Mouse (Mus musculus) cerebellum, adult 2 months (tissue): Measurements from ENCODE around the gene Xpo4. TPM values are rescaled to one million over a fixed set of nuclear protein-coding genes. Genes with fewer than 3 reads are reported as not detected.

Experiments
- DNase-seq, 2 experiments: peaks; one replicate each; pipeline ENCODE4 v3.0.0; 2021
- H3K27ac ChIP-seq: fragments of 200-500 bp; 2 replicates; pipeline ENCODE4 v1.5.1; 2012; ENCODE audit warnings: low read length, control low read depth, inconsistent platforms; ENCODE audit not compliant: insufficient read depth
- H3K27me3 ChIP-seq: fragments of 200-500 bp; 2 replicates; pipeline ENCODE4 v1.6.1; 2012; ENCODE audit warnings: inconsistent platforms, mild to moderate bottlenecking, low read length, moderate library complexity; ENCODE audit not compliant: control insufficient read depth, insufficient read depth
- H3K4me1 ChIP-seq: fragments of 200-500 bp; 2 replicates; pipeline ENCODE4 v1.6.1; 2011; ENCODE audit warnings: low read length; ENCODE audit not compliant: control insufficient read depth, insufficient read depth
- H3K4me3 ChIP-seq: fragments of 200-500 bp; replicated peaks from 2 replicates; pipeline ENCODE3; 2011; ENCODE audit warnings: mild to moderate bottlenecking, low read depth, low read length, control low read depth; ENCODE audit not compliant: insufficient read depth
- CTCF ChIP-seq: fragments of 200-500 bp; IDR thresholded peaks from 2 replicates; pipeline ENCODE4 v1.5.1; 2011; ENCODE audit warnings: low read depth, mild to moderate bottlenecking, control low read depth, low read length, moderate library complexity, borderline replicate concordance; ENCODE audit not compliant: insufficient read depth
- POLR2A ChIP-seq: fragments of 200-500 bp; IDR thresholded peaks from 2 replicates; pipeline ENCODE4 v1.6.1; 2011; ENCODE audit warnings: low read length, control low read depth, borderline replicate concordance; ENCODE audit not compliant: insufficient read depth
- WGBS: fragments of 180-500 bp; shearing (Covaris S2); methylation state at CpG from one replicate; pipeline ENCODE4 v1.1.7; 2018; 5-methylcytosine and 5-hydroxymethylcytosine counted together
- polyA plus RNA-seq: library from polyadenylated mRNA; depleted of rRNA; stranded (reverse); fragments of >200 nt; gene quantifications from 2 replicates; pipeline ENCODE4 v1.2.3, GENCODE M21; 2012

The Xpo4 gene
- polyA plus RNA-seq, 1 experiment, result 9.1 TPM

DNA sequence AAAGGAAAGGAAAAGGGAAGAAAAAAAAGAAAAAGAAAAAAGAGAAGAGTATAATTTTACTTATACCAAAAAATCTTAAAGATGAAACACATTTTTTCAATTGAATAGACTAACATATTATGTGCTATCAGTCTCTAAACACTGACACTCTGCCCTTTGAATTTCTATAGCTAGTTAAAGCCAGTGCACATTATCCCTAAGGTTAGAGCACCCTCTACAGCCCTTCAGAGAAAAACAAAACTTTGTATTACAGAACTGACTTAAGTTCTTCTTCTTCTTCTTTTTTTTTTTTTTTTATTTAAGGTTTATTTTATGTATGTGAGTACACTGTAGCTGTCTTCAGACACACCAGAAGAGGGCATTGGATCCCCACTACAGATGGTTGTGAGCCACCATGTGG is 15.7 kb downstream of the Xpo4 start:
- no peak overlapping the region for H3K27ac ChIP-seq
- no peak for TF ChIP-seq POLR2A
- TF ChIP-seq CTCF, result peak; percentile 3; the same call in 1 of the 2 replicates
- DNase-seq, result no peak
- no peaks in the 10 kb centered on the region for H3K4me1 ChIP-seq
- H3K4me3 ChIP-seq, result no peak overlapping the region
- no peaks in the 10 kb centered on the region for H3K27me3 ChIP-seq

DNA sequence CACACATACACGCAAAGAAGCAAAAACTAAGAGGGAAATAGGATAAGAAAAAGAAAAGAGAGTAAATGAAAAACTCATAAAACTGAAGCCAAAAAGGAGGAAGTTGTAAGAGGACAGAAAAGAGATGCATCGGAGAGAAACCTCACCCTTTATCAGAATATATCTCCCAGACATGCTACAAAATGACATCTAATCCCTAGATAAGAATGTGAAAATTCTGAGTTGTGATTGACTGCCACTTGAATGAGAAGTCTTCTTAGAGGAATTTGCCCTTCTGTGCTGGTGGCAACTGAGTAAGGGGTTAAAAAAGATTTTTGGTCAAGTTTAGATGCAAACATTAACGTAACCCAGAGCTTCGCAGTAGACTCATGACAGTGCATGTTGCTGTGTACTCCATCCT is 19.1 kb downstream of the Xpo4 start:
- Histone ChIP-seq H3K27me3 (no peaks in the 10 kb centered on the region), H3K4me3 (no peak overlapping the region), H3K27ac (no peak overlapping the region), H3K4me1 (no peaks in the 10 kb centered on the region)
- WGBS, result 92% methylated on average over 4 of the region's 4 CpGs
- TF ChIP-seq POLR2A, result no peak
- TF ChIP-seq CTCF, result no peak
- DNase-seq, result no peak

DNA sequence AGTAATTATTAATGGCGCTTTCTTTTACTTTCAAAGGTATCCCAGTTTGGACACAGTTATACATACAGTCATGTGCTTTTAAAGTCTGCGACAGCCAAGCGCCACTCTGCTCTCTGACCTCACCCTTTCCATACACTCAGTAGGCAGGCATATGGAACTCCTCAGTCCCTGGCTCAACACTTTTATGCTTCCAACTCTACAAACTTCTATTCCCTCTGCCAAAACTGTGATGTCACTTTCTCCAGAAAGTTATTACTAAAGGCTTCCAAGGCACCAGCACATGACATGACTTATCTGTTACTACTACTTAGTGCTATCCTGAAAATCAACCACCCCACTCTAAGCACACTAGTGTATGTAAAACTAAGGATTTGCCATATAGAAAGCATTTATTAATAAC is 26.1 kb downstream of the Xpo4 start:
- Histone ChIP-seq H3K4me3 (no peak overlapping the region), H3K27ac (no peak overlapping the region), H3K27me3 (no peaks in the 10 kb centered on the region), H3K4me1 (no peaks in the 10 kb centered on the region)
- 98% methylated on average over 3 of the region's 3 CpGs for WGBS
- no peak for DNase-seq
- no peak for TF ChIP-seq POLR2A
- TF ChIP-seq CTCF, result no peak

DNA sequence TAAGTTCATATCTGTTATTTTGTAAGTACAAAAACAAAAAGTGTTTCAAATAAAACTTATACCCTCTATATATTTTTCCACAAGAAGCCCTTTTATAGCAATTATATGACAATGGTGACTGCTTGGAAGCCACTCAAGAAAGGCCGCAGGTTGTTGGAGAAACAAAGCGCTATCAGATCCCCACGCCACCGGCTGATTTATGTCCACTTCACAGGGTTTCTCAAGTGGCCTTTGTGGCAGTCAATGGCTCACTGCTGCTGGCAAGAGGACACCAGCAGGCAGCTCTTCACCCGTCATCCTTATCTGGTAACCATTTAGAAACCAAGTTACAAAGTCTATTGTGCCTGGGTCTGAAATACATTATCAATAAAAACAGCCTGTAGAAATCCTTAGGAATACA is 31.1 kb downstream of the Xpo4 start:
- Histone ChIP-seq H3K4me3 (no peak overlapping the region), H3K4me1 (no peaks in the 10 kb centered on the region), H3K27me3 (no peaks in the 10 kb centered on the region), H3K27ac (no peak overlapping the region)
- TF ChIP-seq POLR2A (no peak), CTCF (no peak)
- WGBS, result 39% methylated on average over 5 of the region's 5 CpGs
- no peak for DNase-seq

DNA sequence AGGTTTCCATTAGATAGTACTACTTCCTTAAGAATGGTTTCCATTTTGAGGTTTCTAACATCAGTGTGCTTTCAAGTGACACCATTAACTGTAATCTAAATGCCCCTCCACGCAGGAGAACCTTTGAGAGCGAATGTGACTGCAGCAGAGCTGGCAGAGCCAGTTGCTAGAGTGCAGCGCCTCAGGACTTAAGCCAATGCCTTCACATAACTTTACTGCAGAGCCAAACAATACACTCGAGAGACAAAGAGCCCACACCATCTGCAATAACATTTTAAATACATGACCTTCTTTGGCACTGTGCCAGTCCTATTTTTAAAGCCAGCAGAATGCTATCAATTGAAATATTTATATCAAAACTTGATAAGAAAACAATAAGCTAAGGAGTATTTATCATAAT is 35.6 kb downstream of the Xpo4 start:
- no peak overlapping the region for H3K4me3 ChIP-seq
- 26% methylated on average over 4 of the region's 4 CpGs for WGBS
- TF ChIP-seq POLR2A (no peak), CTCF (no peak)
- no peak overlapping the region for H3K27ac ChIP-seq
- no peak for DNase-seq
- no peaks in the 10 kb centered on the region for H3K27me3 ChIP-seq
- H3K4me1 ChIP-seq, result no peaks in the 10 kb centered on the region

DNA sequence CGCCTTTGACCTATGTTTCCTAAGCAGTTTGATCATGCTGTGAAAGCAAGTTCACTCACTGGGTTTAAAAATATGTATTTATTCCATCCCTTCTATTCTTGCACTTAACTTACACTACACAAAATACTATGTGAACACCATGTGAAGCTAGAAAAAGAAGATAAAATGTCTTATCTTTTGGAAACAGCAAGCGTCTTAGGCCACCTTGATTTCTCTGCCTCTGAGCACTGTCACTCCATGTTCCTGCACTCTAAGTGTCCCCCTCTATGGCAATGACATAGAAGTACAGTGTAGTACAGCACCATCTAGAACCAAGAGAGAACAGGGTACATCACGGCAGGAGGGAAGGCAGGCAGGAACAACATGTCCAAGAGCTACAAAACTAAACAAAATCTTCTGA is 42.3 kb downstream of the Xpo4 start:
- Histone ChIP-seq H3K4me3 (no peak overlapping the region), H3K4me1 (peaks cover 8% of the 10 kb centered on the region; the same call in 1 of the 2 replicates), H3K27ac (no peak overlapping the region), H3K27me3 (no peaks in the 10 kb centered on the region)
- WGBS, result 82% methylated on average over 3 of the region's 3 CpGs
- TF ChIP-seq CTCF (no peak), POLR2A (no peak)
- no peak for DNase-seq

DNA sequence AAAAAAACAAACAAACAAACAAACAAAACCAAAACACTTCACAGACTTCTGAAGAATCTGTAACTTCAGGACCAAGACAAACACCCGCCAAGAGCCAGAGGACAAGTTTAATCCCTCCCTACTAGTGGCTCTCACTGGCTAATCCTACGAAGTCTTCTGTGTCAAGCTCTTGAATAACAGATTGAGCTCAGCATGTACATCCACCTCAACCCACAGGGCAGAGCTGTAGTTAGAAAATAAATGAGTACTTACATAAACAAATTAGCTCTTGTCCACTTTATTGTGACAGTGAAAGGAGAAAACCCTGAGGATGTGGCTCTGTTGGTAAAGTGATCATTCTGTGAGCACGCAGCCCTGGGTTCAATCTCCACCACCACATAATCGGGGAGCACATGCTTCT is 43.5 kb downstream of the Xpo4 start:
- peak; percentile 28 to 69 for DNase-seq
- Histone ChIP-seq H3K4me3 (no peak overlapping the region), H3K27me3 (no peaks in the 10 kb centered on the region), H3K27ac (no peak overlapping the region), H3K4me1 (peaks cover 8% of the 10 kb centered on the region; the same call in 1 of the 2 replicates)
- WGBS, result 30% methylated on average over 4 of the region's 4 CpGs
- TF ChIP-seq POLR2A (no peak), CTCF (no peak)

DNA sequence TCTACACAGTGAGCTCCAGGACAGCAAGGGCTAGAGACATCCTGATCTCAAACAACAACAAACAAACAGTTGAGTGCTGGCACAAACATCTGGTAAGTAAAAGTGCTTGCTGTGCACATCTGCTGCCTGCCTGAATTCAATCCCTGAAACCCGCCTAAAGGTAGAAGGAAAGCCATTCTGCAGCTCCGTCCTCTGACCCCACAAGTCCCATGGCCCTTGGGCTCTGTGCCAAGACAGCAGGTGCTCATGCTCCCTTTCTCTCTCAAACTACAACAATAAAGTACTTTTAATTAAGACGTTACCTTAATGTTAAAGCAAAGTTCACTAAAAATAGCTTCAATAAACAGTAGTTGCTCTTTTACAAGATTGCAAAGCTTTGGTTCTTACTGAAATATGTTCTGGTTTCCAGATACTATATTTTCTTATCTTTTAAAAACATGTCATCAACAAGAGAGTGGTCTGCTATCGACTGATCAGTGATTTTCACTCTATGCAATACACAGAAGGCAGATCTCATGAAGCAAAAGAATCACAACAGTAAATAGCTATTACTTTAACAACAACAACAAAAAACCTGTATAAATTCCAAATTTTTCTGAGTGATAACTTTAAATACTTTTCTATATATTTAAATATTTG is 44.5 kb downstream of the Xpo4 start:
- H3K4me1 ChIP-seq, result peaks cover 8% of the 10 kb centered on the region; the same call in 1 of the 2 replicates
- WGBS, result 37% methylated on average over 4 of the region's 4 CpGs

DNA sequence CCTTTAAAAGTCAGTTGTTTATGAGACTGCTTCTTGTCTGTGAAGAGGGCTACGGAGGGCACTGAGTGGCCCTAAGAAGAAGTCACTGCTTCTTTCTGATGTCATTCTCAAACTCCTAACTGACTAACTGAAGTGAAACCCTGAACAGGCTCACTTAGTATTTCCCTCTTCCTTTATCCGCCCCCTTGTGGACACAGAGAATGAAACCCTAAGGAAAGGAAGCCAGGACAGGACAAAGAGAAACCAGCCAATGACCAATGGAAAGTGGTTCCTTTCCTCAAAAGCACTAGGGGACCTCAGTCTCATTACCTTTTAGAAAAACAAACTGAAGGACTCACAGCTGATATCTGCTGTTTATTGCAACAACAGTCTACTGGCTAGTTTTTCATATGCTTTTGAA is 45.7 kb downstream of the Xpo4 start:
- peak in 1 of 2 experiments; percentile 54 for DNase-seq
- TF ChIP-seq POLR2A (no peak), CTCF (peak; percentile 18; the same call in 1 of the 2 replicates)
- 56% methylated on average over 2 of the region's 2 CpGs for WGBS
- H3K4me1 ChIP-seq, result peaks cover 8% of the 10 kb centered on the region; the same call in 1 of the 2 replicates
- no peak overlapping the region for H3K27ac ChIP-seq
- no peaks in the 10 kb centered on the region for H3K27me3 ChIP-seq
- no peak overlapping the region for H3K4me3 ChIP-seq

More for the DNA sequence above, 44.5 kb downstream of the Xpo4 start:
- no peaks in the 10 kb centered on the region for H3K27me3 ChIP-seq
- DNase-seq, result peak; percentile 35
- no peak overlapping the region for H3K4me3 ChIP-seq
- TF ChIP-seq CTCF, result no peak
- TF ChIP-seq POLR2A, result no peak
- no peak overlapping the region for H3K27ac ChIP-seq
